Mouse (Mus musculus): ENCODE measurements around the gene Cryzl2.

The Cryzl2 gene

DNA sequence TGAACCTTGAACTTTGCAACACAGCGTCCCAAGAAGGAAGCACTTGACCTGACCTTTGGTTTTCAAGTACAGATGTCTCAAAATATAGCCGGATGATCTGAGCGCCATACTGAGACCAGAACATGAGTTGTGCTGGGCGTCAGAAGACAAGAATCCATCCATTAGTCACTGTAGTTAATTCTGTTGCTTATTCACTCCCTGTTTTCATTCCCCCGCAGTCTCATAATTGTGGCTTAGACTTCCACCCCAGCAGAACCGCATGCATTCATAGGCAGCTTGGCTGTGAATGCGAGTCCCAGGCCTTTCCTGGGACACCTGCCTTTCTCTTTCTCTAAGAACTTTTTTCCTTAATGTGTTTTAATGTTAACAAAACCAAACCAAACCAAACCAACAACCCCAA lies 14.3 kb downstream of the Cryzl2 start:
- no peak for DNase-seq (ENCODE audit: low read depth, low spot score)

DNA sequence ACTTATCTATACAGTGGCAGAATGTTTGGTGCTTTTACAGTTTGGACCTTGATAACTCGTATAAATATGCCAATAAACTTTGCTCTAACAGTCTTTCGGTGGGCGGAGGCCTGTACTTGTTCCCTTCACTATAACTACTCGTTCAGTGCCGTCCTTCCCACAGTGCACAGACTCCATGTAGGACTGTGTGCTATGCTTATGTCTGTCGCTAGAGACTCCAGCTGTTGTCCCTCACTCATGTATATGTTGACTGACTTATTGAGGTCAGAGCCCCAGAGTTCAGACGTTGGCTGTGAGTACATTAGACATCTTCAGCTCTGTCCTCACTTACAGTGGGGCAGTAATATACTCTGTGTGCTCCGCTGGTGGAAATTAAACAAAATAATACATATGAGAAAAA lies 16.5 kb downstream of the Cryzl2 start:
- no peak for DNase-seq (ENCODE audit: low read depth, low spot score)

DNA sequence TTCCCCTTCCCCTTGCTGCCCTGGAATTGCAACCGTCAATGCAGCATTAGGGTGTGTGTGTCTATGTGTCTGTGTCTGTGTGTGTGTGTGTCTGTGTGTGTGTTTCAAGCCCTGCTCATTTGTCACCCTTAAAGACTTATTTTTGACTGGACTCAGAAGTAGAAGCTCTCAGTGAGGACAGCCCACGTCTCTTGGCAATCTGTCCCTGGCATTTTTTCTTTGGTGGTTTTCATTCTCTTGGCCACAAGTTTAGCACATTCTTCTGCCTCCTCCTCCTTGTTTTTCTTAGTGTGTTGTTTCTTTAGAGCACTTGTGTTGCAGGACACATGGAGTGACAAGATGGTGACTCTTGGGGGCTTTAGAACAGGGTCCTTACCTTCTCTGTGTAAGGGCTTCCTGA lies 17.9 kb downstream of the Cryzl2 start:
- no peak for DNase-seq (ENCODE audit: low read depth, low spot score)

DNA sequence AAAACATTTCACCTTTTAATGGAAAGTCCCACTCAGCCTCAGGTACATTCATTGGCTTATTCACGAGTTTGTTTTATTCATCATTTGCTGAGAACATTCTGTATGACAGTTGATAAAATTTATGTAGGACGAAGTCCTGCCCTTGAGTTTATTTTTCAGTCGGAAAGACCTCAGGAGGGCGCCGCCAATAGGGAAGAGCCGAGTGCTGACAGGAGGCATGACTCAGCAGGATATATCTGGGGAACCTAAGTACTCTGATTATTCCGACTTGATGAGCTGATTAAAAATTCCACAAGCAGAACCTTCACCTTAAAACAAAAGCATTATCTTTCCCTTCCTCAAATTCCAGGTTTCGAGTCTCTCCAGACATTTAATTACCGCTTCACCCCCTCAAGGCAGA lies 21.7 kb downstream of the Cryzl2 start:
- DNase-seq (ENCODE audit: low read depth, low spot score): no peak

- DNase-seq (ENCODE audit: low read depth, low spot score): no peak
Measured at GRCm38 (mm10) chr1:157480901-157481300, 22.5 kb downstream of the Cryzl2 start.

DNA sequence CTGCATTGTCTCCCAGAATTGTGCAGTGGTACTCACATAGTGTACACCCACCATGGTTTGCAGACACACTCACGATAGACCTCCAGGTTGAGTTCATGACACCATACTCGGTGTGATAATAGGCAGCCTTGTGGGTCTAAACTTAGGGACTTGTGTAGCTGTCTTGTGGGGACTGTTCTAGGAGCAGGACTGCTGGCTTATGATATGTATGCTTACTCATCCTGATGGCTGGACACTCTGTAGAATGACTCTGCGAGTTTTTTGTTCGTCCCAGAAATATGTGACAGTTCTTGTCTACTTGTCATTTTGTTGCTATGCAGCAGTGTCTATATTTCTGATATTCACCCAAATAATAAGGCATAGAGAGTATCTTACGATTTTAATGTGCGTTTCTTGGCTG lies 23.3 kb downstream of the Cryzl2 start:
- DNase-seq (ENCODE audit: low read depth, low spot score): no peak

- DNase-seq (ENCODE audit: low read depth, low spot score): no peak
Measured at GRCm38 (mm10) chr1:157484161-157484560, 25.8 kb downstream of the Cryzl2 start.

DNA sequence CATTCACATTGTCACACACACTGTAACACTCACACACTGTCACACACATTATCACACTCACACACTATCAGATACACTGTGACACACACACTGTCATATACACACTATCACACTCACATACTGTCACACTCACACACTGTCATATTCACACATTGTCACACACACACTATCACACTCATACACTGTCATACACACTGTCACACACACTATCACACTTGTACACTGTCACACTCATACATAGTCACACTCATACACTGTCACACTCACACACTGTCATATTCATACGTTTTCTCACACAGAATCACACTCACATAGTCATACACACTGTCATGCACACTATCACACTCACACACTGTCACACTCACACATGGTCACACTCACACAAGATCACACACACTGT lies 42.3 kb downstream of the Cryzl2 start:
- no peak for DNase-seq (ENCODE audit: low read depth, low spot score)

- DNase-seq (ENCODE audit: low read depth, low spot score): no peak
Measured at GRCm38 (mm10) chr1:157501352-157501945, 43.1 kb downstream of the Cryzl2 start.

GRCm38 (mm10) chr1:157503071-157503470 lies 44.7 kb downstream of the Cryzl2 start:
- no peak for DNase-seq (ENCODE audit: low read depth, low spot score)

- DNase-seq (ENCODE audit: low read depth, low spot score): no peak
Measured at GRCm38 (mm10) chr1:157506522-157506921, 48.1 kb downstream of the Cryzl2 start, which contains the start of gene Sec16b. Sec16b (plus strand) TSS chr1:157506728.

- DNase-seq (ENCODE audit: low read depth, low spot score): no peak
Measured at GRCm38 (mm10) chr1:157506995-157507595, 48.7 kb downstream of the Cryzl2 start.

- DNase-seq (ENCODE audit: low read depth, low spot score): no peak
Measured at GRCm38 (mm10) chr1:157507814-157508213, 49.4 kb downstream of the Cryzl2 start.

DNA sequence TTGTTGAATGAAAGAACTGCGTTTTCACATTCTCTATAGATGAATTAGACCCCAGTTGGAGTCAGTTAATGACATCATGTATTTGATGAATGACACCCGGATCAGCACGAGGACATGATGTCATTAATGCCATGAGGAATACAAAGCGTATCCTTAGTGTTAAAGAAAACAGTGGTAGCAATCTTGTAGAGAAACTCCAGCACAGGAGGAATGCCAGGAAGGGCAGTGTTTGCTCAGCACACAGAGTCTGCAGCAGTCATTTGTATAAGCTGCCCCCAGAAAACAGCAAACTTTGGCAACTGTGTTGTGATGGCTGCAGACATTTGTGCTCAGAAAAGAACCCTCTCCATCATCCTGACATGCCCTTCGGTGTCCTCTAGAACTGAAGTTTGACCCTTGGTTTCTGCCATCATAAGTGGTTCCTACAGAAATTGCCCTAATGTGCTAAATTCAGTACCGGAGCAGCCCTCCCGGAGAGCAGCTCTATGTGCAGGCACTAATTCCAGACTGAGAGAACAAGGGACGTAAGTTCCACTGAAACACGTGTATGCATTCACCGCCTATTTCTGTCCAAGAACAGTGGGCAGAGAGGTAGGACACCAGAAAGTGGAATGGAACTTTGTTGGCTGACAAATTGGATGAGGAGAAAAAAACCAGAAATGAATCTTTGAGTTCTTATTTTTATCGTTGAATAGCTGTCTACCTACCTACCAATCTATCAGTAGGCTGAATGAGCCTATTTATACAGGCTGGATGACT lies 54.5 kb downstream of the Cryzl2 start:
- no peak for DNase-seq (ENCODE audit: low read depth, low spot score)

DNA sequence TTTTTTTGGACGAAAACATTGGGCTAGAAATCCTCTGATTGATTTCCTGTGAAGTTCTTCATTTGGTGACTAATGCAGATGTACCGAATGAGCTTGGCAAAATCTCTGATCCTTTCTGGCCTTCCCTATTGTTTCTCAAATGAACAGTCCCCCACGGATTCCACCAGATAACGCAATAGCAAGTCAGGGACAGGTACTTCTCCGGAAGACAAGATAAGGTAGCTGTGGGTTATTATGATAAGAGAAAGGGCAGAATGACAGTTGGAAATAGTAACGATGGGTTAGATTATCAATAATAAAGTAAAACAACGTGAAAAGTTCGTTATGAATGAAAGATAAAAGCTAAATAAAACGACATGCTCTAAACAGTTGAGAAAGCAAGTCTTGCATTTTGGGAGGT lies 55.2 kb downstream of the Cryzl2 start:
- no peak for DNase-seq (ENCODE audit: low read depth, low spot score)

DNA sequence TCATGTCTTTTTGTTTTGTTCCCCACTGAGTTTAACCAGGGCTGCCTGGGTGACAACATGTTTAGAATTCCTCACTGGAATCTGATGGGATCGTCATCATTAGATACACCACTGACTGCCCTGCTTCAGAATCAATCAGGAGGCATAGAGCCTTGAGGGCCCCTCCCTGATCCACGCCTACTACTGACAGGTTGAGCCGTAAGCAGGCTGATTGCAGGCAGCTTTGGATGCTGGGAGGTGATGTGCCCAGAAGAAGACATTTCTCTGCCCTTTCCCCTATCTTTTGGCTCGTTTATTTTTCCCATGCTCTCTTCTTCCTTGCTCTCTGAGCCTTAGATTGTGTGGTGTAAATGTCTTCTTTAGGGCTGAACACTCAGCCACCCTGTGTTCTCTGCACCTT lies 55.9 kb downstream of the Cryzl2 start:
- no peak for DNase-seq (ENCODE audit: low read depth, low spot score)

GRCm38 (mm10) chr1:157516838-157517808 lies 58.7 kb downstream of the Cryzl2 start:
- no peak for DNase-seq (ENCODE audit: low read depth, low spot score)

DNA sequence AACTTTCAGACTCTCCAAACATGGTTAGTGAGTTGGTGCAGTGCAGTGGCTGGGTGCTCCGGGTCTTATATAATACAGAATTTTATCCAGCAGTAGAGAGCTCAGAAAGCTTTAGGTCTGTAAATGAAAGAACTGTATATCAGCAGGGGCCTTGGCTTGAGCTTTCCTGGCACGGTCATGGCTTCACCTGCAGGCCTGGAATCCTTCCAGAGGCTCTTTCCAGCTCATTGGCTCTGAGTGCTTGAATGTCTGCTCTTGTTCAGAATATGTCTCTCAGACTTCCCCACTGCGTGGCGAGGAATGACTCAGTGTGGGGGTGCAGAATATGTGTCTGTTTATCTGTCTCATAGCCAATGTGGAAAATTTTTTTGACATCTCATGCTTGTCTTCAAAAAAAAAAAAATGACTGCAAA lies 59.7 kb downstream of the Cryzl2 start:
- DNase-seq (ENCODE audit: low read depth, low spot score): no peak

DNA sequence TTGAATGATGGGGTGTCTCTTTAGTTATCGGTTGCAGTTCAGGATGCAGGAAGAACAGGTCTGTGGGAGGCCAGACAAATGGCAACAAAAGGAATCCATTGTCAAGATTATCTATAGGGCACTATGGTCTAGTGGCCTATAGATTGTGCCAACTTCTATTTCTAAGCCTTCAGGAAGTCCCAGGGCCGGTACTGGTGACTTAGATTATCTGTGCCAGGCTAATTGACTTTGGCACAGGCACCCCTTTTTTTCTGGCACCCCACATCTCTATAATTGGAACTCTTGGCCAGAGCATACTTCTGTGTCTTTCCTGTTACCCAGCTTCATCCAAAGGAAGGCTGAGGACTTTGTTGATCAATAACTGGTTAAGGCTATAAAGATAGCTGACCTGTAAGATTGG lies 61.0 kb downstream of the Cryzl2 start:
- no peak for DNase-seq (ENCODE audit: low read depth, low spot score)

DNA sequence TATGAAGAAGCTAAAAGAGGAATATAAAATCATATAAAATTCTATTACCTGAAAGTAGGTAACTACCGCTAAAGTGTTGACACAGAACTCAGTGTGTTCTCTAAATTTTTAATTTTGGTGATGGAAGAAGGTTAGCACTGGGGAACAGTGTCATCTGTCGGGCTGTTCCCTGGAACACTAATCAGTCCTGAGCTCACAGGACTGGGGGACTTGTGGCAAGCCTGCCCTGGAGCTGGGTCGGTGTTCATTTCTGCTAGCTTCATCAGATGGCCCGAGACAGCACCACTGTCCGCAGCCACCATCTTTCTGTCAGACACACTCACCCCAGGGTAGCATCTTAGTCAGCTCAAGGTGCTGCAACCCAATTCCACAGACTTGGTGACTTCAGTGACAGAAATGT lies 63.9 kb downstream of the Cryzl2 start:
- no peak for DNase-seq (ENCODE audit: low read depth, low spot score)

- no peak for DNase-seq (ENCODE audit: low read depth, low spot score)
Measured at GRCm38 (mm10) chr1:157524775-157525174, 66.4 kb downstream of the Cryzl2 start.
